Mouse (Mus musculus) forebrain, embryonic 11.5 days (tissue): ENCODE data around the gene Kcp. TPM values are rescaled to one million over a fixed set of nuclear protein-coding genes. Genes with fewer than 3 reads are reported as not detected.

Experiments
- ATAC-seq: fragments of 200-750 bp; cut with Nextera tagmentation; replicated peaks from 2 replicates; pipeline ENCODE4 v1.8.0; 2017; ENCODE audit warnings: moderate TSS enrichment; ENCODE audit not compliant: low FRiP score
- DNase-seq: peaks from one replicate; pipeline ENCODE4 v3.0.0-alpha.2; 2017; ENCODE audit warnings: low spot score
- H3K27ac ChIP-seq: fragments of 300-500 bp; sonication (generic); 2 replicates; pipeline ENCODE4 v1.5.1; 2014; ENCODE audit warnings: low read depth, low read length
- H3K27me3 ChIP-seq: fragments of 300-500 bp; sonication (generic); 2 replicates; pipeline ENCODE4 v1.6.1; 2014; ENCODE audit warnings: mild to moderate bottlenecking, low read length, mixed read lengths; ENCODE audit not compliant: control insufficient read depth, insufficient read depth
- H3K36me3 ChIP-seq: fragments of 300-500 bp; sonication (generic); 2 replicates; pipeline ENCODE4 v1.6.1; 2014; ENCODE audit warnings: mild to moderate bottlenecking, low read length, moderate library complexity, mixed read lengths; ENCODE audit not compliant: control insufficient read depth, insufficient read depth
- H3K4me1 ChIP-seq: fragments of 300-500 bp; sonication (generic); replicated peaks from 2 replicates; pipeline ENCODE4 v1.6.1; 2014; ENCODE audit warnings: low read length, mixed read lengths; ENCODE audit not compliant: control insufficient read depth, insufficient read depth
- H3K4me2 ChIP-seq: fragments of 300-500 bp; sonication (generic); 2 replicates; pipeline ENCODE4 v1.6.1; 2014; ENCODE audit warnings: low read depth, mild to moderate bottlenecking, low read length, moderate library complexity, mixed read lengths; ENCODE audit not compliant: severe bottlenecking
- H3K4me3 ChIP-seq: fragments of 300-500 bp; sonication (generic); 2 replicates; pipeline ENCODE4 v1.5.1; 2014; ENCODE audit warnings: low read depth, low read length
- H3K9ac ChIP-seq: fragments of 300-500 bp; sonication (generic); 2 replicates; pipeline ENCODE4 v1.6.1; 2014; ENCODE audit warnings: low read length
- H3K9me3 ChIP-seq: fragments of 300-500 bp; sonication (generic); 2 replicates; pipeline ENCODE4 v1.6.1; 2016; ENCODE audit warnings: low read length, mixed read lengths; ENCODE audit not compliant: control insufficient read depth
- WGBS: fragments of 180-500 bp; shearing (Covaris S2); extraction: QIAGEN DNeasy Blood & Tissue Kit; methylation state at CpG from one replicate; pipeline ENCODE4 v1.1.7; 2014; 5-methylcytosine and 5-hydroxymethylcytosine counted together
- polyA plus RNA-seq: library from polyadenylated mRNA; unstranded; fragments of >200 nt; fragmentation: Nextera tagmentation; extraction: Ambion mirVana; gene quantifications from 2 replicates; pipeline ENCODE4 v1.2.1, GENCODE M21; 2014

The Kcp gene
- polyA plus RNA-seq, 1 experiment from 2014 or later: 14.4 TPM

DNA sequence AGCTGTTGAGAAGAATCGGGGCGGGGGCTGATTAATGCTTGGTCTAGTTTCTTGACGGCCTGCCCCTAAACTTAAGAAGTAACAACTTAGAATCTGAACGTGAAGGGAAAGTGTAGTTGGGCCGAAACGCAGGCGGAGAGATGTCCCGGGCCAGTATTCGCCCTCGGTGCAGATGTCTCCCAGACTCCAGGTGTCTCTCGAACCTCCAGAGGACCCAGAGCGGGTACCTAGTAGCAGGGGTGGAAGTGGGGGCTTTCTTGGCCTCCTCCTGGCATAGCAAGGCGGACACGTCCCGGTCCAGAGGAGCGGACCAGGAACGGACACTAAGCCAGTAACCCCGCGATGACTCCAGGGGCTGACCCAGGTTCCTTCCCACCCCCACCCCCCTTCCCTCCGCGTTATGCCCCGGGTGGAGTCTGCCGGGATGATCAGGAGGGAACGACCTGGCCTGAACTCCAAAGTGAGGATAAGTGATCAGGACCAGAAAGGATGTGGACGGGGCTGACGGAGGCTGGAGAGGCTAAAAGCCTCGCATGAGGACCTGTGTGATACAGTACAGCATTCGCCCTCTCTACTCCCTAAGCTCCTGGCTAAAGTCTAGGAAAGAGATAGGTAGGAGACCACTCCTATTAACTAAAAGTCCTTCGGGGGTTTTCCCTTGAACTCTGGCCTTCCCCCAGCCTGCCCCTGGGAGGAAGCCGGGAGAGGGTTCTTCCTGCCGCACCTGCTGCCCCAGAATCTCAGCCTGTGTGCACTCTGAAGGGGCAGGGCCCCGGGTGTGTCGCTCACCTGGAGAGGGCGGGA, 19.8 kb upstream of the Kcp start:
- ATAC-seq: no peak
- peak overlapping the region; percentile 91 for H3K4me2 ChIP-seq
- H3K36me3 ChIP-seq: no peaks in the 10 kb centered on the region
- no peaks in the 10 kb centered on the region for H3K9me3 ChIP-seq
- H3K9ac ChIP-seq: no peak overlapping the region; the same call in 1 of the 2 replicates
- no peak for DNase-seq
- no peak overlapping the region for H3K27ac ChIP-seq
- H3K4me3 ChIP-seq: peak overlapping the region; percentile 49
- H3K27me3 ChIP-seq: peaks cover 48% of the 10 kb centered on the region
- H3K4me1 ChIP-seq: peaks cover 2% of the 10 kb centered on the region; the same call in 1 of the 2 replicates
- 5% methylated on average over 34 of the region's 34 CpGs for WGBS

DNA sequence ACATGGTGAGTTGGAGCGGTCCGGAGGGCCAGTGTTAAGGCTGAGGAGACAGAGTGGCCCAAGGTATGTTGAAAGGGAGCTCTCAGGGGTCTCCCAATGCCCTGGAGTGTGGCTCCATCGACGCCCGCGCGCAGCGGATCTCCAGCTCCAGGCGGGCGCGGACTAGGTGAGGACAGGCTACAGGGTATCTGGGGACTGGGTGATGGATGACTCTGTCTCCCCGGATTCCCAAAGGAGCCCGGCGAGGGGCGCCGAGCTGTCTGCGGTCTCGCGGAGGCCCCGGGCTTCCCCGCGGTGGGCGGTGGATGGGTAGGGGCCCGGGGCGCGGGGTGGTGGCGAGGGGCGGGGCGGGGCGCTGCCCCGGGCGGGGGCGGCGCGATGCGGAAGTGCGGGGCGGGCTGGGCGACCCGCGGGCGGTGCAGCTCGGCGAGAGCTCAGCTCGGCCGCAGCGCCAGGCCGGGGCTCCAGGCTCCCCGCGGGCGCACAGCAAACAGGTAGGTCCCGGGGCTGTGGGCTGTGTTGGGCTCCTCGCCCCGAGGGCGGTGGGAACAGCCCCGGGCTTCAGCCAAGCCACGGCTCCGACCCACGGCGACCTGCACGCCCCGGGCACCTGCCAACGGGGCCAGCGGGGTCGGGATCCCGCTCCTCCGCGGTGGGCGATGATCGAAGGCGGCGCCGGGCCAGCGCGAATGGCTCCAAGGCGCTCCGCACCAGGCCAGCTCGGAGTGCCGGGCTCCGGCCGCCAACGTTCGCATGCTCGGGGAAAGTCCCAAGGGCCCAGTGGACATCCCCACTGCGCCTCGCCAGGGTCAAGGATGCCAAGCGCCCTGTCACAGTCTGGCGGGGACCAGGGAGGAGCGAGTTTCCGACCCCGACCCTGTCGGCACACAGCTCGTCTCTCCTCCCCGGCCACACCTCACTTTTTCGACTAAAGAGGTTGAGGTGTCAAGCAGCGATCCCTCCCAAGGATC, 18.8 kb upstream of the Kcp start, which contains the start of gene Irf5:
Irf5 (plus strand) TSS at position 345 of the 971 bp plus-strand sequence.
- Histone ChIP-seq H3K4me1 (peaks cover 2% of the 10 kb centered on the region; the same call in 1 of the 2 replicates), H3K27me3 (peaks cover 48% of the 10 kb centered on the region), H3K4me2 (peak within 1 kb of the TSS; percentile 91), H3K4me3 (peak within 1 kb of the TSS; percentile 49), H3K27ac (no peak within 1 kb of the TSS), H3K9me3 (no peaks in the 10 kb centered on the region), H3K36me3 (no peaks in the 10 kb centered on the region), H3K9ac (peak within 1 kb of the TSS; percentile 49)
- 1% methylated on average over 85 of the region's 96 CpGs for WGBS
- peak; percentile 49 for ATAC-seq
- DNase-seq: peak; percentile 67

- WGBS: 62% methylated on average over 6 of the region's 6 CpGs
- Histone ChIP-seq H3K4me2 (no peak overlapping the region), H3K27me3 (peaks cover 43% of the 10 kb centered on the region), H3K27ac (no peak overlapping the region), H3K36me3 (no peaks in the 10 kb centered on the region), H3K4me1 (peaks cover 2% of the 10 kb centered on the region; the same call in 1 of the 2 replicates), H3K9me3 (no peaks in the 10 kb centered on the region), H3K4me3 (no peak overlapping the region), H3K9ac (no peak overlapping the region)
- DNase-seq: no peak
- ATAC-seq: no peak
These were observed 17.5 kb upstream of the Kcp start for GRCm38 (mm10) chr6:29525256-29525655.

- Histone ChIP-seq H3K27ac (no peak overlapping the region), H3K9ac (no peak overlapping the region), H3K4me1 (peaks cover 2% of the 10 kb centered on the region; the same call in 1 of the 2 replicates), H3K9me3 (no peaks in the 10 kb centered on the region), H3K36me3 (no peaks in the 10 kb centered on the region), H3K27me3 (peaks cover 37% of the 10 kb centered on the region), H3K4me3 (no peak overlapping the region), H3K4me2 (no peak overlapping the region)
- 73% methylated on average over 6 of the region's 6 CpGs for WGBS
- DNase-seq (no peak), ATAC-seq (no peak)
These were observed 16.3 kb upstream of the Kcp start for GRCm38 (mm10) chr6:29524034-29524489.

GRCm38 (mm10) chr6:29523301-29524033, 15.7 kb upstream of the Kcp start:
- Histone ChIP-seq H3K4me3 (no peak overlapping the region), H3K9ac (no peak overlapping the region), H3K27ac (no peak overlapping the region), H3K36me3 (no peaks in the 10 kb centered on the region), H3K27me3 (peaks cover 33% of the 10 kb centered on the region), H3K4me2 (no peak overlapping the region), H3K4me1 (peaks cover 2% of the 10 kb centered on the region; the same call in 1 of the 2 replicates), H3K9me3 (no peaks in the 10 kb centered on the region)
- 80% methylated on average over 12 of the region's 12 CpGs for WGBS
- ATAC-seq (no peak), DNase-seq (no peak)

DNA sequence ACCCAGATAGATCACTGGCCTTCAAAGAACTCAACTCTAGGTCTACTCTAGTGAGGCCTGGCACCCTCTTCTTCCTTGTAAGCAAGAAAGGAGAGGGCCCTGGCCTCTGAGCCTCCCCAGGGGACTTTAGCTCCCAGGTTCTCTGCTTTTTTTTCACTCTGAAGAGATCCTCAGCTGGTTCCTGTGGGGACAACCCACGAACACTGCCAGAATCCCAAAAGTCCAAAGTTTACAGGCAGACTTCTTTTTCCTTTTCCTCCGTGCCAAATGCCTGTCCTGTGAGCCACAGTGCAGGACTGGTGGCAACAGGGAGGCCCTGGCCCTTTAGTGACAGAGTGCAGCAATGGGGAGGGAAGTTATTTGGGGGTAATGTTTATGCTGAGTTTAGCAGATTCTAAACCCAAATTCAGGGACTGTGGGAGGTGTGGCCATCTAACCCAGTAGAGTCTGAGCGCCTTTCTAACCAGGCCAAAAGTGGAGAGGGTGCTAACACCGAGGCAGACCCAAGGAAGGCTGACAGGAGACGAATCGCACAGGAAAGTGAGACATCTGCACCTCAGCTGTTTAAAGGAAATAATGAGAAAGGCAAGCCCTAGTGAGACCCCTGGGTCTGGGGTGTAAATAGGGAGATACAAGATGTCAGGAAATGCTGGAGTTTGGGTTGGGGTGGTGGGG, 15.0 kb upstream of the Kcp start:
- ATAC-seq: no peak
- Histone ChIP-seq H3K4me3 (no peak overlapping the region), H3K27ac (no peak overlapping the region), H3K4me2 (no peak overlapping the region), H3K9ac (no peak overlapping the region), H3K9me3 (no peaks in the 10 kb centered on the region), H3K36me3 (no peaks in the 10 kb centered on the region), H3K27me3 (peaks cover 26% of the 10 kb centered on the region), H3K4me1 (peaks cover 2% of the 10 kb centered on the region; the same call in 1 of the 2 replicates)
- no peak for DNase-seq
- WGBS: 78% methylated on average over 6 of the region's 6 CpGs

GRCm38 (mm10) chr6:29517139-29517538, 9.4 kb upstream of the Kcp start:
- H3K27ac ChIP-seq: no peak overlapping the region
- no peaks in the 10 kb centered on the region for H3K9me3 ChIP-seq
- peaks cover 4% of the 10 kb centered on the region; the same call in 1 of the 2 replicates for H3K4me1 ChIP-seq
- no peak overlapping the region for H3K4me3 ChIP-seq
- ATAC-seq: peak; percentile 30; the same call in 1 of the 2 replicates
- WGBS: 10% methylated on average over 5 of the region's 5 CpGs
- H3K36me3 ChIP-seq: no peaks in the 10 kb centered on the region
- peak; percentile 80 for DNase-seq
- H3K9ac ChIP-seq: no peak overlapping the region
- no peak overlapping the region for H3K4me2 ChIP-seq
- H3K27me3 ChIP-seq: no peaks in the 10 kb centered on the region; the same call in 1 of the 2 replicates
